ENCODE assay signal across 28 mouse cellular contexts in the genomic region with DNA sequence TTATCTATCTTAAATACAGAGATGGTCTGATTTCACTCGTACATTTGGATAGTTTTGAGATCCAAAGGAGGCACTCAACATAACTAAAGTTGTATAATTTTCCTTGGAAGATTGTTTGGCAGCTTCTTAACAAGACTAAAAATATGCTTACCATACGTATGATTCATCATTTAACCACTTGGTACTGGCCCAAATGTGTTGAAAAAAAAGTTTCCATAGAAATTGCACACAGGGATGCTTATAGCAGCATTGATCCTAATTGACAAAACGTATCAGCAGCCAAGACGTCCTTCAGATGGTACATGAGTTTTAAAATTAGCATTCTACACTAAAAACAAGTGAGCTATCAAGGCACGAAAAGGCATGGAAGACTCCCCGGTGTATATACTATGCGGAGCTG.
DNase-seq lines count a peak whose midpoint lies in the region; ATAC-seq and TF ChIP-seq lines count a peak whose summit lies in the region.
"Had no signal": no experiment of that assay in that cellular context is flagged by ENCODE, and none has a peak within 500 bp of the region (broad histone marks: within the 10 kb centered on the region; RNA-seq: fewer than 3 reads in every experiment).

No protein-coding gene starts in this region.

- WGBS in kidney, embryonic 15.5 days, result 90% methylated on average over 7 of the region's 7 CpGs

- DNase-seq in cerebellum, adult 9-10 months, result peak; percentile 67
- DNase-seq in cerebellum, postnatal 4 days (ENCODE audit: low spot score in 2 of 2), result no peak
- no peak for DNase-seq in frontal cortex, postnatal 10 days (ENCODE audit: low spot score in 2 of 2)
- DNase-seq in left cerebral cortex, adult 2 months (ENCODE audit: extremely low spot score in 1 of 2, low spot score in 2 of 2), result no peak
- no peak for DNase-seq in left cerebral cortex, postnatal 36 days (ENCODE audit: low spot score in 2 of 2)
- DNase-seq in telencephalon, adult 2 months (ENCODE audit: low read depth, low spot score), result peak; percentile 81
- DNase-seq: adrenal gland, adult 2 months; adrenal gland, postnatal 36 days; gastrocnemius, adult 2 months; gastrocnemius, postnatal 36 days; heart, adult 18-20 months; heart, postnatal 4 days; kidney, adult 2 months; kidney, postnatal 4 days; lung, embryonic 14.5 days; lung, postnatal 14 days; midbrain, embryonic 14.5 days; thymus, postnatal 14 days had no signal

- peak overlapping the region; percentile 66 for H3K27ac ChIP-seq in left cerebral cortex, adult 2 months
- H3K27ac ChIP-seq in kidney, embryonic 15.5 days, result no peak overlapping the region
- H3K27ac ChIP-seq: gastrocnemius, adult 2 months; intestine, embryonic 15.5 days; kidney, postnatal 0 days; limb, embryonic 12.5 days; liver, embryonic 15.5 days; stomach, embryonic 15.5 days had no signal

- ATAC-seq in frontal cortex, adult (ENCODE audit: low TSS enrichment), result peak; percentile 42
- ATAC-seq in kidney, embryonic 15.5 days (replicated peaks; ENCODE audit: low FRiP score), result no peak
- ATAC-seq: activated CD4-positive, CD25-positive, alpha-beta regulatory T cell, adult 4 months; hindbrain, embryonic 16.5 days; intestine, embryonic 15.5 days had no signal

- no peaks in the 10 kb centered on the region for H3K36me3 ChIP-seq in kidney, embryonic 15.5 days
- H3K36me3 ChIP-seq: heart, embryonic 12.5 days; intestine, embryonic 15.5 days; limb, embryonic 12.5 days; liver, embryonic 15.5 days; stomach, embryonic 15.5 days had no signal

- TF ChIP-seq CTCF in left cerebral cortex, adult 2 months (IDR thresholded peaks at IDR 0.05), result no peak

- intact Hi-C loops in left cerebral cortex, adult 2 months (cut with DNase I), result loop anchor here (10.0 kb wide), 1 partner anchor 407 kb away; no protein-coding TSS in a partner anchor
- intact Hi-C loops in left cerebral cortex, postnatal 36 days (cut with DNase I), result loop anchor here (5.0 to 10.0 kb wide), 2 partner anchors 35 to 293 kb away; no protein-coding TSS in a partner anchor

- no peak overlapping the region for H3K4me3 ChIP-seq in left cerebral cortex, adult 2 months
- no peak overlapping the region for H3K4me3 ChIP-seq in kidney, embryonic 15.5 days (replicated peaks)
- H3K4me3 ChIP-seq: gastrocnemius, adult 2 months; heart, embryonic 12.5 days; intestine, embryonic 15.5 days; limb, embryonic 12.5 days; liver, embryonic 15.5 days; stomach, embryonic 15.5 days had no signal

- no peaks in the 10 kb centered on the region for H3K9me3 ChIP-seq in kidney, embryonic 15.5 days (replicated peaks)
- H3K9me3 ChIP-seq: heart, embryonic 12.5 days; intestine, embryonic 15.5 days; liver, embryonic 15.5 days; stomach, embryonic 15.5 days had no signal

- no peak overlapping the region for H3K4me2 ChIP-seq in kidney, embryonic 15.5 days
- H3K4me2 ChIP-seq: heart, embryonic 12.5 days; intestine, embryonic 15.5 days; limb, embryonic 12.5 days; liver, embryonic 15.5 days; lung, embryonic 14.5 days; stomach, embryonic 15.5 days had no signal

- H3K4me1 ChIP-seq in kidney, embryonic 15.5 days, result peaks cover 13% of the 10 kb centered on the region
- H3K4me1 ChIP-seq: intestine, embryonic 15.5 days; limb, embryonic 12.5 days; liver, embryonic 15.5 days; stomach, embryonic 15.5 days had no signal

- no peaks in the 10 kb centered on the region for H3K27me3 ChIP-seq in kidney, embryonic 15.5 days
- H3K27me3 ChIP-seq: heart, embryonic 12.5 days; intestine, embryonic 15.5 days; liver, embryonic 15.5 days; stomach, embryonic 15.5 days had no signal

- no peak overlapping the region for H3K9ac ChIP-seq in kidney, embryonic 15.5 days
- H3K9ac ChIP-seq: heart, embryonic 12.5 days; intestine, embryonic 15.5 days; limb, embryonic 12.5 days; liver, embryonic 15.5 days; lung, embryonic 14.5 days; stomach, embryonic 15.5 days had no signal

Comparison
In these comparisons a context has a peak if more than half of its experiments do, and no peak if none do; other contexts are left out.
1. DNase-seq: peak in cerebellum, adult 9-10 months (single experiment) and telencephalon, adult 2 months (single experiment); none in cerebellum, postnatal 4 days (0 of 2), frontal cortex, postnatal 10 days (0 of 2), left cerebral cortex, adult 2 months (0 of 2) and left cerebral cortex, postnatal 36 days (0 of 2).